Mouse (Mus musculus) brain, embryonic 14.5 days (tissue): Measurements from ENCODE around the gene Gm20708.

Experiments
- CTCF ChIP-seq: fragments of 200-500 bp; IDR thresholded peaks from 2 replicates; pipeline ENCODE4 v1.5.1; 2012; ENCODE audit warnings: inconsistent platforms, mild to moderate bottlenecking, moderate library complexity, borderline replicate concordance; ENCODE audit not compliant: insufficient read depth, insufficient read length; ENCODE audit errors: extremely low read depth
- POLR2A ChIP-seq: fragments of 200-500 bp; IDR thresholded peaks from 2 replicates; pipeline ENCODE4 v1.6.1; 2012; ENCODE audit warnings: mild to moderate bottlenecking, inconsistent platforms, borderline replicate concordance; ENCODE audit not compliant: poor library complexity, insufficient read depth, insufficient read length, severe bottlenecking; ENCODE audit errors: extremely low read depth

GRCm38 (mm10) chr11:117881787-117882186 lies 72.3 kb downstream of the Gm20708 start:
- TF ChIP-seq POLR2A (no peak), CTCF (no peak)
